Mouse (Mus musculus): Measurements from ENCODE around the gene Jpt2. TPM values are rescaled to one million over a fixed set of nuclear protein-coding genes. Genes with fewer than 3 reads are reported as not detected.

The Jpt2 gene
- polyA plus RNA-seq, 1 experiment from 2014 or later: 502 TPM

GRCm38 (mm10) chr17:24900014-24900413 lies 60.5 kb downstream of the Jpt2 start:
- Histone ChIP-seq H3K27ac (no peak overlapping the region), H3K36me3 (replicated peaks) (peaks cover 85% of the 10 kb centered on the region), H3K27me3 (ENCODE audit: poor library complexity, severe bottlenecking) (no peaks in the 10 kb centered on the region), H3K4me3 (no peak overlapping the region), H3K4me1 (peaks cover 31% of the 10 kb centered on the region), H3K9me3 (no peaks in the 10 kb centered on the region)
- DNase-seq (ENCODE audit: extremely low spot score, low spot score): no peak
- WGBS: 97% methylated on average over 6 of the region's 6 CpGs

- Histone ChIP-seq H3K9me3 (no peaks in the 10 kb centered on the region), H3K27me3 (ENCODE audit: poor library complexity, severe bottlenecking) (no peaks in the 10 kb centered on the region), H3K36me3 (replicated peaks) (peaks cover 77% of the 10 kb centered on the region), H3K4me3 (no peak overlapping the region), H3K4me1 (peaks cover 36% of the 10 kb centered on the region), H3K27ac (no peak overlapping the region)
- 86% methylated on average over 5 of the region's 5 CpGs for WGBS
- DNase-seq (ENCODE audit: extremely low spot score, low spot score): no peak
Observed at GRCm38 (mm10) chr17:24899153-24899552, 61.3 kb downstream of the Jpt2 start.

DNA sequence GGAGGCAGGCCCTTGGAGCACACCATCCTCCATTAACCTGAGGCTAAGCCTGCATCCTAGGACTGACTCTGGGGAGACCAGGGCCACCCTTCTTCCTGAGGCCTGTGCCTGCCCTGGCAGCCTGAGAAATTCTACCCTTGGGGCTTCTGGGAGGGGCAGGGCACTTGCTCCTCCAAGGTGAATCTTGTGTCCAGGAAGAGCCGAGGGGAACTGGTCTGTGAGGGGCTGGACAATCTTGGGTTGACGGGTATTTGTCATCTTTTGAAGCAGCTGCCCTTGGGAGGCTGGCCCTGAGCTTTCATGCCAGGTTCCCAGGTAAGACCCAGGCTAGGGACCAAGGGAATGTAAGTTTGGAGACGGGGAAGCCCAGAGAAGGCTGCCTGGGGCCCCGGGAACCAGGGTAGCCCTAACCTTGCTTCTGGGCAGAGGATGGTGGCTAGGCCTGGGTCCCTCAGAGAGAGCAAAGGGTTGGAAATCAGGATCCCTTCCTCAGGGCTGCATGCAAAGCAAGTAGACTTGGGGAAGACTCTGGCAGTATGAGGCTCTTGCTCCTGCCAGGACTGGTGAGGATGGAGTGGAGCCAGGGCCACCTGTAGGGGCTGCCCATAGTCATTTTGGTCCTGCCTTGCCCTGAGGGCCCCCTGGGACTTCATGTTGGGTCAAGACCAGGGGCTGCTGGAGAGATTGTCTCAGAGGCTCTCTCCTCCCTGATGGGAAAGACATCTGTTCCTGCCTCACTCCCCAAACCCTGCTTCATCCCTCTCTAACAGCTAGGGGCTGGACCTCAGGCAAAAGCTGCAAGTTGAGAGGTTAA lies 62.2 kb downstream of the Jpt2 start:
- peaks cover 74% of the 10 kb centered on the region for H3K36me3 ChIP-seq (replicated peaks)
- WGBS: 89% methylated on average over 4 of the region's 4 CpGs
- H3K4me3 ChIP-seq: peak overlapping the region; percentile 83; the same call in 1 of the 2 replicates

DNA sequence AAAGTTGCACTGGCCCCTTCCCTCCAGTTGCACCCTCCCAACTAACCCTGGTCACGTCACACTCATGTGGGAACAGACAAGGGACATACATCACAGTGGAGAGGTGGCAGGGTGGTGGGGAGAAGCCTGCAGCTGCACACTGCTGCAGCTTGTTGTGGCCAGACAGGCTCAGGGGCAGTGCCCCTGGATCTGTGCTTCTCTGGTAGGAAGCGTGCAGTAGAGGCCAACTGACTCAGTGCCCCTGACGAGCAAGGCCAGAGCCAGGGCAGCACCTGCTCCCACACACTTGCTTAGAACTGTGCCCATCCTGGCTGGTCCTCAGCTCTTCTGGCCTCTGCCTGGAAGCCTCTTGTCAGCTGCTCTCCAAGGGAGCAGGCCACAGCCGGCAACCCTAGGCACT lies 62.9 kb downstream of the Jpt2 start:
- WGBS: 84% methylated on average over 4 of the region's 4 CpGs
- no peaks in the 10 kb centered on the region for H3K27me3 ChIP-seq (ENCODE audit: poor library complexity, severe bottlenecking)

More for the DNA sequence above, 62.2 kb downstream of the Jpt2 start:
- Histone ChIP-seq H3K9me3 (no peaks in the 10 kb centered on the region), H3K27ac (no peak overlapping the region), H3K4me1 (peaks cover 45% of the 10 kb centered on the region), H3K27me3 (ENCODE audit: poor library complexity, severe bottlenecking) (no peaks in the 10 kb centered on the region)
- no peak for DNase-seq (ENCODE audit: extremely low spot score, low spot score)

GRCm38 (mm10) chr17:24896993-24897269 lies 63.6 kb downstream of the Jpt2 start:
- 40% methylated on average over 11 of the region's 11 CpGs for WGBS
- H3K27me3 ChIP-seq (ENCODE audit: poor library complexity, severe bottlenecking): no peaks in the 10 kb centered on the region
- H3K4me3 ChIP-seq: peak overlapping the region; percentile 83
- peaks cover 49% of the 10 kb centered on the region for H3K4me1 ChIP-seq
- H3K27ac ChIP-seq: peak overlapping the region; percentile 91
- H3K9me3 ChIP-seq: no peaks in the 10 kb centered on the region
- peaks cover 74% of the 10 kb centered on the region for H3K36me3 ChIP-seq (replicated peaks)
- DNase-seq (ENCODE audit: extremely low spot score, low spot score): no peak

More for the DNA sequence above, 62.9 kb downstream of the Jpt2 start:
- H3K4me1 ChIP-seq: peaks cover 49% of the 10 kb centered on the region
- H3K4me3 ChIP-seq: peak overlapping the region; percentile 83; the same call in 1 of the 2 replicates
- H3K27ac ChIP-seq: 0 out of 2 replicates have a peak overlapping the region, but pooled peaks have one; percentile 11
- H3K36me3 ChIP-seq (replicated peaks): peaks cover 74% of the 10 kb centered on the region
- no peak for DNase-seq (ENCODE audit: extremely low spot score, low spot score)
- no peaks in the 10 kb centered on the region for H3K9me3 ChIP-seq

GRCm38 (mm10) chr17:24896241-24896992 lies 64.1 kb downstream of the Jpt2 start, which contains the start of gene Nme3:
Nme3 (plus strand) TSS chr17:24896500.
- 1% methylated on average over 50 of the region's 50 CpGs for WGBS
- H3K4me3 ChIP-seq: peak within 1 kb of the TSS; percentile 83
- H3K4me1 ChIP-seq: peaks cover 49% of the 10 kb centered on the region
- H3K27ac ChIP-seq: peak within 1 kb of the TSS; percentile 91
- H3K36me3 ChIP-seq (replicated peaks): peaks cover 74% of the 10 kb centered on the region
- H3K27me3 ChIP-seq (ENCODE audit: poor library complexity, severe bottlenecking): no peaks in the 10 kb centered on the region
- peak; percentile 77 for DNase-seq (ENCODE audit: extremely low spot score, low spot score)
- H3K9me3 ChIP-seq: no peaks in the 10 kb centered on the region

- peaks cover 49% of the 10 kb centered on the region for H3K4me1 ChIP-seq
- whole genome bisulfite sequencing: 14% methylated on average over 23 of the region's 23 CpGs
- H3K27me3 ChIP-seq (ENCODE audit: poor library complexity, severe bottlenecking): no peaks in the 10 kb centered on the region
- H3K4me3 ChIP-seq: peak overlapping the region; percentile 83
- no peak for DNase-seq (ENCODE audit: extremely low spot score, low spot score)
- H3K9me3 ChIP-seq: no peaks in the 10 kb centered on the region
- peak overlapping the region; percentile 91 for H3K27ac ChIP-seq
- H3K36me3 ChIP-seq (replicated peaks): peaks cover 74% of the 10 kb centered on the region
Observed at GRCm38 (mm10) chr17:24895571-24896240, 64.8 kb downstream of the Jpt2 start.

DNA sequence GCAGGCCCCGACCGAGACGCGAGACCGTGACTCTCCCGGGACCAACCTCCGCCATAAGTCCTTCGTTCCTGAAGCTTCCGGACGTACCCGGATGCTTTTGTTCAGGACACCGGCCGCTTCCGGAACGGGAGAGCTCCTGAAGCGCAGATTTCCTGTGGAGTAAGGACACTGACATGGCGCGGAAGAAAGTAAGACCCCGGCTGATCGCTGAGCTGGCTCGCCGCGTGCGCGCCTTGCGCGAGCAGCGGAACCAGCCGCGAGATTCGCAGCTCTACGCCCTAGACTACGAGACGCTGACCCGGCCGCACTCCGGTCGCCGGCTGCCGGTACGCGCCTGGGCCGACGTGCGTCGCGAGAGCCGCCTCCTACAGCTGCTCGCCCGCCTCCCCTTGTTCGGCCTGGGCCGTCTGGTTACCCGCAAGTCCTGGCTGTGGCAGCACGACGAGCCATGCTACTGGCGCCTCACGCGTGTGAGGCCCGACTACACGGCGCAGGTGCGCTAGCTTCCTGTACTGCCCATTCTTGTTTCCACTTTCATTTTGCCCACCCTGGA lies 65.4 kb downstream of the Jpt2 start, which contains the start of the genes Eme2 and Mrps34:
Eme2 (minus strand) TSS at position 93 of the 553 bp plus-strand sequence.
Mrps34 (plus strand) TSS at position 122 of the 553 bp plus-strand sequence.
- peak; percentile 90 for DNase-seq (ENCODE audit: extremely low spot score, low spot score)
- Histone ChIP-seq H3K27me3 (ENCODE audit: poor library complexity, severe bottlenecking) (no peaks in the 10 kb centered on the region), H3K36me3 (replicated peaks) (peaks cover 74% of the 10 kb centered on the region), H3K9me3 (no peaks in the 10 kb centered on the region), H3K4me3 (peak within 1 kb of the TSS; percentile 83), H3K27ac (peak within 1 kb of the TSS; percentile 91), H3K4me1 (peaks cover 49% of the 10 kb centered on the region)
- under 1% methylated on average over 62 of the region's 62 CpGs for WGBS

DNA sequence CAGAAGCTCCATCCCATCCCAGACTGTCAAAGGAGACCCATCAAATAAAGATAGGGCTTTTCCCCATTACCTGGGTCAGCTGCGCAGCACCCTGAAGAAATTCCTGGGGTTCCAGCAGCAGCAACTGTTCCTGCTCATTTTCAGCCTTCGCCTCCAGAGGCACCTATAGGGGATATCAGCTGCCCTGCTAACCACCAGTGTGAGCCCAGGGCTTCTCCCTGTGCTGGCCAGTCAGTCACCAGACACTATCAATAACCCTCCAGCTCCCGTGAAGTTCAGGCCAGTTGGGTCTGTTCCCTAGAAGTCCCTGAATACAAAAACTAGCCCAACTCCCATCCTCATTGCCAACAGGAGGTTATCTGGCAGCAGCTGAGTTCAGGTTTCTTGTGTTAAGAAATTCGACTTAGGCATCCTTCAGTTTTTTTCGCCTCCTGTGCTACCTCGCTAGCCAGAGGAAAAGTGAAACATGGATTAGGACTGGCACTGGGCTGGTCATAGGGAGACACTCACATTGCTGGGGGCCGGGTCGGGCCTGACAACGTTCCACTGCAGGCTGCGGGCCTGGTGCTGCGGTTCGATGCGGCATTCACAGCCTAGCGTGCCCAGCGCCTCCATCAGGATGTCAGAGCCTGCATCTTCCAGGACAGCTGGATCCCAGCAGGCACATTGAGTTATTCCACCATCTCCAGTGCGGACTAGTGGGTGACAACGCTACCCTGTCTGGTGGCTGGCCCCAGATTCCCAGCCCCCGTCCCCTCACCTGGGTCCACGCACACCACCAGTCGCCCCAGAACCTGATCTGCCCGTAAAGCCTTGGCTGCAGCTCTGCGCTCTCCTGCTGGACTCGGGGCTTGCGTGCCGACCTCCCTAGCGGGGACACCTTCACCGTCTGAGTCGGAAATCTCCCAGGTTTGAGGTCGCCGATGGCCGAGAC lies 66.2 kb downstream of the Jpt2 start:
- no peak for DNase-seq (ENCODE audit: extremely low spot score, low spot score)
- H3K36me3 ChIP-seq (replicated peaks): peaks cover 74% of the 10 kb centered on the region
- 12% methylated on average over 31 of the region's 31 CpGs for whole genome bisulfite sequencing

DNA sequence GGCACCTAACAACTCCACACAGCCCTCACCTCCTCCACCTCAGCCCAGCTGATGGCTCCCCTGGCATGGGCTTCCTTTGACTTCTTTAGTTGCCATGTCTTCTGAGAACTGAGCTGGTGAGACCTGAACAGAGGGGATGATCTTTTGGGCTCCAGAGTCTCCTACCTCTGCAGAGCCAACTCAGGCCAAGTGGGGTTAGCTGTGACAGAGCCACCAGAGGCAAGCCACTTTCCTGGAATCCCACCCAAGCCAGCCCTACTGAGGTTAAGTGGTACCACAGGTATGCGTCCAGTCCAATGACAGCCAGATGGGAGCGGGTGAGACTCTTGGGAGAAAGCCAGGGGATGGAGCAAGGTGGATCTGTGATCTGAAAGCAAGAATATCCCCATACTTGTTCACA lies 67.2 kb downstream of the Jpt2 start:
- Histone ChIP-seq H3K36me3 (replicated peaks) (peaks cover 73% of the 10 kb centered on the region), H3K4me1 (peaks cover 49% of the 10 kb centered on the region), H3K9me3 (no peaks in the 10 kb centered on the region), H3K27ac (no peak overlapping the region), H3K27me3 (ENCODE audit: poor library complexity, severe bottlenecking) (no peaks in the 10 kb centered on the region), H3K4me3 (peak overlapping the region; percentile 83; the same call in 1 of the 2 replicates)
- no peak for DNase-seq (ENCODE audit: extremely low spot score, low spot score)
- WGBS: 94% methylated on average over 2 of the region's 2 CpGs

More for the DNA sequence above, 66.2 kb downstream of the Jpt2 start:
- Histone ChIP-seq H3K4me3 (peak overlapping the region; percentile 83), H3K27me3 (ENCODE audit: poor library complexity, severe bottlenecking) (no peaks in the 10 kb centered on the region), H3K9me3 (no peaks in the 10 kb centered on the region), H3K27ac (peak overlapping the region; percentile 91), H3K4me1 (peaks cover 49% of the 10 kb centered on the region)

- WGBS: 94% methylated on average over 12 of the region's 12 CpGs
- Histone ChIP-seq H3K4me3 (peak overlapping the region; percentile 9; the same call in 1 of the 2 replicates), H3K36me3 (replicated peaks) (peaks cover 69% of the 10 kb centered on the region), H3K9me3 (no peaks in the 10 kb centered on the region), H3K4me1 (peaks cover 48% of the 10 kb centered on the region), H3K27ac (no peak overlapping the region), H3K27me3 (ENCODE audit: poor library complexity, severe bottlenecking) (no peaks in the 10 kb centered on the region)
- no peak for DNase-seq (ENCODE audit: extremely low spot score, low spot score)
Observed at GRCm38 (mm10) chr17:24892785-24893184, 67.7 kb downstream of the Jpt2 start.

Data from forebrain, embryonic 10.5 days (tissue).